Mouse (Mus musculus): ENCODE measurements around the gene Tcf25.

Gene Tcf25

GRCm38 (mm10) chr8:123349073-123349472 lies 24.5 kb upstream of the Tcf25 start:
- DNase-seq (ENCODE audit: low read depth, low spot score) = no peak

GRCm38 (mm10) chr8:123352118-123352517 lies 21.4 kb upstream of the Tcf25 start:
- no peak for DNase-seq (ENCODE audit: low read depth, low spot score)

- DNase-seq (ENCODE audit: low read depth, low spot score) = no peak
Observed at GRCm38 (mm10) chr8:123352786-123353185, 20.8 kb upstream of the Tcf25 start.

- DNase-seq (ENCODE audit: low read depth, low spot score) = no peak
Observed at GRCm38 (mm10) chr8:123353216-123353615, 20.3 kb upstream of the Tcf25 start.

- DNase-seq (ENCODE audit: low read depth, low spot score) = peak; percentile 78
Observed at GRCm38 (mm10) chr8:123361082-123361739, 12.3 kb upstream of the Tcf25 start.

- DNase-seq (ENCODE audit: low read depth, low spot score) = peak; percentile 86
Observed at GRCm38 (mm10) chr8:123374239-123374578, 656 bp downstream of the Tcf25 start.

GRCm38 (mm10) chr8:123375701-123376100 lies 2.1 kb downstream of the Tcf25 start:
- no peak for DNase-seq (ENCODE audit: low read depth, low spot score)

GRCm38 (mm10) chr8:123376106-123376505 lies 2.6 kb downstream of the Tcf25 start:
- DNase-seq (ENCODE audit: low read depth, low spot score) = no peak

- no peak for DNase-seq (ENCODE audit: low read depth, low spot score)
Observed at GRCm38 (mm10) chr8:123381711-123382110, 8.2 kb downstream of the Tcf25 start.

- no peak for DNase-seq (ENCODE audit: low read depth, low spot score)
Observed at GRCm38 (mm10) chr8:123382516-123382915, 9.0 kb downstream of the Tcf25 start.

GRCm38 (mm10) chr8:123384883-123385540 lies 11.5 kb downstream of the Tcf25 start:
- peak; percentile 31 for DNase-seq (ENCODE audit: low read depth, low spot score)

GRCm38 (mm10) chr8:123387041-123387440 lies 13.5 kb downstream of the Tcf25 start:
- no peak for DNase-seq (ENCODE audit: low read depth, low spot score)

GRCm38 (mm10) chr8:123387801-123388200 lies 14.2 kb downstream of the Tcf25 start:
- no peak for DNase-seq (ENCODE audit: low read depth, low spot score)

GRCm38 (mm10) chr8:123389026-123389425 lies 15.5 kb downstream of the Tcf25 start:
- DNase-seq (ENCODE audit: low read depth, low spot score) = no peak

- no peak for DNase-seq (ENCODE audit: low read depth, low spot score)
Observed at GRCm38 (mm10) chr8:123398308-123398707, 24.8 kb downstream of the Tcf25 start.

- DNase-seq (ENCODE audit: low read depth, low spot score) = no peak
Observed at GRCm38 (mm10) chr8:123401936-123402335, 28.4 kb downstream of the Tcf25 start.

GRCm38 (mm10) chr8:123402730-123403326 lies 29.3 kb downstream of the Tcf25 start:
- DNase-seq (ENCODE audit: low read depth, low spot score) = no peak

- DNase-seq (ENCODE audit: low read depth, low spot score) = no peak
Observed at GRCm38 (mm10) chr8:123404521-123404920, 31.0 kb downstream of the Tcf25 start.

- peak; percentile 74 for DNase-seq (ENCODE audit: low read depth, low spot score)
Observed at GRCm38 (mm10) chr8:123406786-123407185, 33.2 kb downstream of the Tcf25 start, which contains the start of gene Mc1r. Gene Mc1r, plus strand, starts transcription at chr8:123407107.

GRCm38 (mm10) chr8:123407612-123408011 lies 34.1 kb downstream of the Tcf25 start:
- no peak for DNase-seq (ENCODE audit: low read depth, low spot score)

GRCm38 (mm10) chr8:123408586-123409544 lies 35.3 kb downstream of the Tcf25 start:
- no peak for DNase-seq (ENCODE audit: low read depth, low spot score)

All from retina, postnatal 7 days (tissue).